Mouse (Mus musculus) CH12F3 (cell line): ENCODE measurements around the gene Dennd1a.

ENCODE experiments used
- in situ Hi-C: fragments of 300-500 bp; cut with MboI; formaldehyde crosslinking; loops from 2 replicates; pipeline ENCODE4 v1.14.3; 2020; ENCODE audit warnings: low sequenced_read_pairs

Gene Dennd1a

DNA sequence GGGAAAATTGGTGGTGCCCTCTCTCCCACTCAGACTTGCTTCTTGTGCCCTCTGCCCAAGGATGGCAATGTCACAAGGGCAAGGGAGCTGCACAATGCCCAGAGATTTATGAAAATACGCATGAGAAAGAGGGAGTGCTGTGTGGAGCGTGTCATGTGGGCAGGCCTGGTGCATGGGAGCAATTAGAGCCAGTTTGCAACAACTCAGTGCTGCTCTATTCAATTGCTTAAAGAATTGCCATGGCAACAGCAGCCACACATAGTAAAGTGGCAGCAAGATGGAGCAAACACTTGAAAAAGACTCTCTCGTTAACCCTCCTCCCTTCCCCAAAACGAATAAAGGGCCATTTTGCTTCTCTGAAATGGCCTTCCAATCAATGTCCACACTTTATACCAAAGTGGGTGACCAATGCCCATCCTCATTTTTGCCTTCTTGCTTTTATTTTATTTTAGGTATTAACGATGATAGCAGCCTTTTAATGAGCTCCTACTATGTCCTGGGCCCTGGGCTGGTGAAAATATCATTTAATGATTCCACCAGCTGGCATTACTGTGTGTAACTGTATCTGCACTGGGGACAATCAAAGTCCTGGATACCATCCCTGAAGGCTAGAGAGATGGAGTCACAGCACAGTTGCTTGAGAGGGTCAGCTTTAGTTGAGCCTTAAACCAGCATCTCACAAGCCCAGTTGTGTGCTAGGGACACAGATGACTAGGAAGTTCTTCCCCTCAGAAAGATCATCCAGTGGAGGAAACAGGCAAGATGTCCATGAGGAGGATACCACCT, 378.3 kb downstream of the Dennd1a start:
- in situ Hi-C loops = no loop called here

DNA sequence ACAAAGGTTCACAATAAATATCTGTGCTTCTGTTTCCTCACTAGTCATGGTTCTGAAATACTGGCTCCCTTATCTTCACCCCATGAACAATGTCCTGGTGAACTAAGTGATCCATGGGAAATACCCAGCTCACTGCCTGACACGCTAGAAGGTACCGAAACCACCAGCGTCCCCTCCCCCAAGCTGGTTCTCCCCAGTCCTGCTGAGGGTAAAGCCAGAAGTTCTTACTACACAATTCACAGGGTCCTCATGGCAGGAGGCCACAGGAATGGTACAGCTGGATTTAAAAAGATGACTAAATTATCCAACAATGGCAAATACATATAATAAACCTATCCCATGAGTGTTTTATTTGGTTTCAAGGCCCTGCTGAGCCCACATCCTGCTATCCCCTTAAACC, 378.9 kb downstream of the Dennd1a start:
- in situ Hi-C loops = no loop called here

DNA sequence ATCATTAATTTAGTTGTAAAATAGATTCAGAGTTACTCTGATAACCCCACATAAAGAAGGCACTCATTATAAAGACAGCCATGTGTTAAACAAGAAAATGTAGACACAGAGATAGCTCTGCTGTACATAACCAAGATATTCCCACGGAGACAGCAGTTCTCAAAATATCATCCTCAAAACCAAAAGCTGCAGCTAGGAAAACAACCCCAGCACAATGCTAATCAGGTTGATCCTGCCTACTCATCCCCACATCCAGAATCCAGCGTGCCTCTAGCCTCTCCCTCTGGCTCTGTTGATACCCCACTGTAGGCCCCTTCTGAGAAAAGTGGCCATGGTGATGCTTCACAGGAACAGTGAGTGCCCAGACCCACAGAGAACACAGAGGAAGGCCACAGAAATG, 380.9 kb downstream of the Dennd1a start:
- in situ Hi-C loops = no loop called here

DNA sequence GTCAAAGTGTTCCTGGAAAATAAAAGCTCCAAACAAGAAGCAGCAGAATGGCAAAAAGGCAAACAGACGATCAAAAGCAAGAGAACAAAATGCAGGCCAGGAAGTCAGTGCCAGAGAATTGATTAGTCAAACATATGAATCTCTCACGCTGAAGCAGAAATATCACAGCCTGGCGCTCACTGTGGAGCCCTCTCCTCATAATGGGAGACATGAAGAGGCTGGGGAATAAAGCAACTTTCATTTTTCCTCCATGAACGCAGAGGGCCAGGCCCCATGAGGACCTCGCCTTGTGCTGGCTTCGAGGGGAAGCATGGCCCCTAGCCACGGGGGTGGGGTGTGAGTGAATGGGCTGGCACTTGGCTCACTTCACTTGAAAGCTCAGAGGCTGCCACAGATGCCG, 383.9 kb downstream of the Dennd1a start:
- in situ Hi-C loops = no loop called here

DNA sequence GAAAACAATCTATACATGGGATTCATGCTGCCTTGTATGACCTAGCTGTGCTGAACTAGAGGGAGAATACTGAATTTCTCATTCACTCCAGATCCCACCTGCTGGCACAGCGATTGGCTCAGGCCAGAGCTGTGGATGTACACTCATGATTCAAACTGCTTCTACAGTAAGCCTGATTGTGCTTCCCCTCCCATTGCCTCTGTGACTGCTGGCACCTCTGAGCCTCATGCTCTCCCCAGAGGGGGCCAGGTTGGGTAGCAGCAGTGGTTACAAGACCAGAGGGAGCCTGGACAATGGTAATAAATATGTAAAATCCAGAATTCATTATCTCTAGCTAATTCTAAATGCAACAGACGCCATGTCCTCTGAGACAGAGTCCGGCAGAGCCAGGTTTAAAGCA, 404.0 kb downstream of the Dennd1a start:
- in situ Hi-C loops = no loop called here

DNA sequence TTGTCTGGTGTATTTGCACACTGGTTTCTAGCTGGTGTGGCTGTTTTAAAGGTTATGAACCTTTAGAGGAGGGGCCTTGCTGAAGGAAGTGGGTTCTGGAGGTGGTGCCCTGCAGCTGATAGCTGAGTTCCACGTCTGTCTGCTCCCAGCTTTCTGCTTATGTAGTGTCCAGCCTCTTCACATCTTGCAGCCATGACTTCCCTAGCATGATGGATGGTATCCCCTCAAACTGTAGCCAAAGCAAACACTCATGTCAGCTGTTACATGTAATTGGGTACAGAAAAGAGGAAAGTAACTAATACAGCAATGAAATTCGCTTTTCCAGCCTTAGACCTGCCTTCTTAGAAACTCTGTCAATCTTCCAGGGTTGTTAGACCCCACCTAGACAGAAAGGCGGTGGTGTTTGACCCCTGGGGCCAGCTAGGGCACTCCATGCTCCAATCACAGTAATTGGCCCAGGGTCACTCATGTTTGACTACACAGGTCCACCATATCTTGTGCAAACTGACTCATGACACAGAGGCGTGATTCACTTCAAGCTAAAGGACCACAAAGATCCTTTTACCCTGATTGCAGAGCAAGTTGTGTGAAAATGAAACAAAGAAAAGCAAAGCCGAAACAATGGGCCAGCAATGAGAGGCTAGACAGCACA, 405.8 kb downstream of the Dennd1a start:
- in situ Hi-C loops = no loop called here

DNA sequence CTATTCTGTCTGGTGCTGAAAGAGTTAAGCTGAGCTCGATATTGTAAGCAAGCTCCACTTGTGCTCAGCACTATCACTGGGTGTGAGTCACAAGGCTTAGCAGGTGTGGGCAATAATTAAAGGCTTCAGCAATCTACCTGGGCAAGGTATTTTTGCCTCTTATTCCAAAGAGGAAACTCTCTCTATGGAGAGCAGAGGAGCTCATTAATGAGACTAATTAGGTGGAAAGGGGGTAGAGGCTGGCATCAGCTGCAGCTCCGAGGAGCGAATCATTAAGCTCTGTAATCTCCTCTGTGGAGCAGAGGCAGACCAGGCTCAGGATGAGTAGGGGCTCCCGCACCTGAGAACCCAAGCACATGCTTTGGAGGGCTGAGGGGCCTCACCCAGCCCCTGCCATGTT, 407.5 kb downstream of the Dennd1a start:
- in situ Hi-C loops = no loop called here

DNA sequence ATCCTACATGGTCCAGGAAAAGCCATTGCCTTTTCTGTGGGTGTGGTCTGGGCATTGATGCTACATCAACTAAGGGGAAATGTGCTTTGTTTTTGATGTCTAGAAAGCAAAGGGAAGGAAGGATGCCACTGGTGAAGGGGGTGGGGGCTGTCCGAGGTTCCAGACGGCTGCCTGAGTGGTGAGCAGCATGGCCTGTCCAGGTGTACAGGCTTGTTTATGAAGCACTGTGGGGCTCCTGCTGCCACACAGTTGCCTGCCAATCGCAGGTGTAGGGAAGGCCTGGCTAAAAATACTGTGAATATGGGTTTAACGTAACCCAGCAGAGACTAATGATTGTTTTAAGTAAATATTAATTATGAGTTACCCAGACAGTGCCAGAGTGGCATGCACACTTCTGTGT, 414.4 kb downstream of the Dennd1a start:
- in situ Hi-C loops = no loop called here

DNA sequence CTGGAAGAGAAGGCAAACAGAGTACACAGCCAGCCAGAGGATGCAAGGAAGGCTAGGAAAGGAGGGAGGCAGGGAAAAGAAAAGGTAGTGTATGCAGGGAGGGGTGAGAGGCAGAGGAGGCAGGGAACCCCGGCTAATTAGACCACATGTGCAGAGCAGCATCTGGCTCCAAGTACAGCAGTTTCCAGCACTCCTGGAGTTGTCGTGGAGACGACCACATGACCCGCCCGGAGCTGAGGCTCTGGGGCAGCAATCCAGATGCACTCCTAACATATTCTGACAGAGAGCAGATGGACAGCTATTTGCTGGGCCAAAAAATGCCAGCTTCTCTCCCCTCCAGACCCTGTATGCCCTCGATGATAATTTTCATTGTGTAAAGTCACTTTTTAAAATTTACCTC, 417.6 kb downstream of the Dennd1a start:
- in situ Hi-C loops = no loop called here

DNA sequence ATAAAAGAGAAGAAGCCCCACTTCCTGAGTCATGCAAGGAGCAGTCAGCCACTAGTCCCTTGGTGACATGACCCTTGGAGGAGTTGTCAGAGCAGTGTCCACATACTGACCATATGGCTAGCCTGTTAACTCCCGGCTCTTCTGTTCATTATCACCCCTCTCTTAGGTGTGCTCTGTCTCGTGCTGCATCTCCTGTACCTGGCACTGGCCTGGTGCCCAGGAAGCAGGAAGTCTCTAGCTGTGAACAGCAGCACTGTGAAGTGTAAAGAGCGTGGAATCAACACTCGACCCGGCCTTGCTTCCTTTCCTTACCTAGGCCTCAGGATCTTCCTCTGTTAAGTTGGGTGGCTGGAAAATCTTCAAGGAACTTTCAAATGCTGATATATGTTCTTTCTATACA, 419.8 kb downstream of the Dennd1a start:
- in situ Hi-C loops = no loop called here

DNA sequence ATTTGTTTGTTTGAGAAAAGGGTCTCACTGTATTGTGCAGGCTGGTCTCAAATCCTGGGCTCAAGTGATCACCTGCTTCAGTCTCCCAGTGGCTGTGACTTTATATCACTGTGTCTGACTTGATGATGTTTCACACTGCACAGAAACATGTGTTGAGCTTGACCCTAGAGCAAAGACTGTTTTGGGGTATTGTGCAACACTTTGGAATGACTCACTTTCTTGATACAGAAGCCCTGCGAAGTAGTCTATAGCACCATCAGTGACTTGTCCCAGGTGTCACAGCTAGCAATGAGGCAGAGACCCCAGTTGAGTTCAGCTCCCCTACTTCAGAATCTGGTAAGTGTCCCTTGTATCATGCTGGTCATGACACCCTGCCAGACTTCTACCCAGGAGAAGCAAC, 429.7 kb downstream of the Dennd1a start:
- in situ Hi-C loops = no loop called here

DNA sequence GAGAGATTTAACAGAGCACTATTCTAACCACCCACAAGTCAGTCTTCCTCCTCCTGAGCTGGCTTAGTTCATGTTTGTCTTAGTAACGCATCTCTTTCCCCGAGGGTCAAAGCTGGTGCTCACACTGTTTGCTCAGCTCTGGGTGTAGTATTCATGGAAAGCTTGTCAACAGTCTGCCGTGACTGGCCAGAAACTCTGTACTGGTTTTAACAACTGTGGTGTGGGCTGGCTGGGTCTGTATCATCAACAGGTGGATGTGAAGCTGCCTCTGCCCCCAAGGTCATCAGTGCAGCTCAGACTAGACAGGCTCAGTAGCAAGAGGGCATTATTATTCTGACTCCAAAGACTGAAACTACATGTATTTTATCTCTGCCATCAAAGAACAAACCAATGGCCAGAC, 430.2 kb downstream of the Dennd1a start:
- in situ Hi-C loops = no loop called here

DNA sequence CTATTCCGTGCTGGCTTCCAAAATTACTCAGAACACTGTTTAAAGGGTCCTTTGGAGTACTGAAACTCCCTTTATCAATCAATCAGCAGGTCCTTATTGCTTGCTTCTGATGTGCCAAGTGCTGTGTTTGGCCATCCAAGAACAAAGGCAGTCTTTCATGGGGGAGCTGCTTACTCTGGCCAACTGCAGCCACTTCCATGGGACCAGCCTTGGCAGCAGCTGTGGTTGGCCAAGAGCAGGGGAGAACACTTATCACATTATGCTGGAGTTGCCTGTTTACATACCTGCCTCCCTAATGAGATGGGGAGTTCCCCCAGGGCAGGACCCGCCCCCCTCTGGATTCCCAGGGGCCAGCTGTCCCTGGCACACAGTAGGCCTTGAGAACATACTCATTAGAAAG, 432.0 kb downstream of the Dennd1a start:
- in situ Hi-C loops = no loop called here

DNA sequence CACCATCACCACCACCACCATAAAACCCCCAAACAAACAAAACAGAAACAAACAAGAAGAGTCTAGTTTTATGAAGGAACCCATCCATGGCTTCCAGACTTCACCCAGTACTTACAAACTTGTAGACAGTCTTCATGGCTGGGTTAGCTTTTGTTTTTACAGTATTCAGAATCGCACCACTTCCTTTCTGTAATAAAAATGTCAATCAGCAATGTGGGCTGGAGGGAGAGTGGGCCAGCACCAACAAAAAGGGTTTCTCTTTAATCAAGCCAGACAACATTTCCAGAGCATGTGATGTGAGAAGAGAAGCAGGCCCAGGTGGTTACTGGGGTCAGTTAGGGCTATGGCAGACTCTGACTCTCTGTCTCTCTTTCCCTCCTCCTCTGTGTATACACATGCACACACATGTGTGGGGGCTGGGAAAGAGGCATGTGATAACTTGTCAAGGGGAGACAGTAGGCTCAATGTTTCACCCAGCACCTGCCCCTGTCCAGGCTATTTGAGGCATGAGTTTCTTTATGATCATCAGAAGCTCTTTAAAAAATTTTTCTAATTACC, 433.2 kb downstream of the Dennd1a start:
- in situ Hi-C loops = no loop called here

DNA sequence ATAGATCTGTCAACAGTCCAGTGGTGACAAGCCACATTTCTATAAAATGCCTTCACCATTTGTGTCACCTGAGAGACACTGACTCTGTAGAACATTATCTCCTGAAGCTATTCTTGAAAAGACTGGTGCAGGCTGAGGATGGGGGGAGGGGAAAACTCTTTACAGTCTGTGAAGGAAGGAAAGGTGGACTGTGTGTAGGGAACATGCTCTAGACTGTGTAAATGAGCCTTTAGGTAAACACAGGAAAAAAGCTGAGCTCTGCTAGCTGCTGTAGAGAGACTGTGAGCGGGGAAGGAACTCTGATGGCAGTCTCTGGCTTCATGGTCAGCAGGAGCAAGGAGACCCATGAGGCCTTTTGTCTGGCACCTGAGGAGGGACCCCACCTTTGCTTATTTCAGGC, 436.6 kb downstream of the Dennd1a start:
- in situ Hi-C loops = no loop called here

DNA sequence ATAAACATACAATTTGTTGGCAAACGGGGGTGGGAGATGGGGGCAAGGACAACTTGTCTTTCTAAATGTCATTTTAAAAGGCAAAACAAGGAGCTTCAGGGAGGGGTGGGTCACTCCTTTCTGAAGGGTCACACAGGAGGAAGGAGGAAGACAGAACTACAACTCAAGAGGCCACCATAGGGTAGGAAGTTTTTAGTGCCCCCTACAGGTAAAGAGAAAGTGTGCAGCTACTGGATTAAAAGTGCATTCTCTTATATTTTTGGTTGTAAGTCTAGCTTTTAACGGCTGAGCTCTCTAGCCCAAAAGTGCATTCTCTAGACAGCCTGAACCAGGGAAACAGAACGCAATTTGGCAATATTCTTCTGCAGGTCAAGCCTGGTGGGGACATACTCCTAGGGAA, 437.8 kb downstream of the Dennd1a start:
- in situ Hi-C loops = no loop called here

DNA sequence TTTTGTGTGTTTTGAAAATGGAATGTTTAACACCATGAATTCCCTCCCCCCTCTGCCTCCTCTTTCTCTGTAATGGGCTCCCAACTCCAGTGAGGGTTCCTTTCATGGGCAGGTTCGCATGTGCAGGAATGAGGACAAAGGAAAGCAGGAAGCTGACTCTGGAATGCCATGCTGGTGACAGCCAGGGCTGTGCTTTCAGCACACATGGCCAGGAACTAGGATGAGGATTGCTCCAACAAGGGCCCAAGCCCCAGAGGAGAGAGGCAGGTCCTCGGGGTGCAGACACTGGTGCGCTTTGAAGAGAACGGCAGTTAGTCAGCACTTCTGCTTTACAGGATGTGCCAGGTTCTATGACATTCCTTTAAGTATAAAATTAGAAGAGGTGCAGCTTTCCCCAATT, 444.5 kb downstream of the Dennd1a start:
- in situ Hi-C loops = no loop called here

DNA sequence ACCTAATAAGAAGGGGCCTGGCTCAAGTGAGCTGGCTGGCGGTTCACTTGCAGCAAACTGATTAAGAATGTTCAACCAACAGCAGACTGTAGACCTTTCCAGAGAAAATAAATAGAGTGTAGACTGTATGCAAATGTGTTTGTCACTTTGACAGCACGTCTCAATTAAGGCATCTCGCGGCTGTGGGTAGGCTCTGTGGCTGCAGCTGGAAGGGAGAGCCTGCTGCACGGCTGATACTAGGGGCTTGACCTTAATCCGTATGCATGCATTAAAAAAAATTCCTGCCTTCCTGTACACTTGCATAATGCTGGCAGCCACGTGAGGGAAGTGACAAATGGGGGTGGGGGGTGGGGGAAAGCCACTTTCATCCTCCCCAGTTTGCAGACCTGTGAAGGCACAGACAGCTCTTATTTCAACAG, 445.0 kb downstream of the Dennd1a start:
- in situ Hi-C loops = no loop called here

DNA sequence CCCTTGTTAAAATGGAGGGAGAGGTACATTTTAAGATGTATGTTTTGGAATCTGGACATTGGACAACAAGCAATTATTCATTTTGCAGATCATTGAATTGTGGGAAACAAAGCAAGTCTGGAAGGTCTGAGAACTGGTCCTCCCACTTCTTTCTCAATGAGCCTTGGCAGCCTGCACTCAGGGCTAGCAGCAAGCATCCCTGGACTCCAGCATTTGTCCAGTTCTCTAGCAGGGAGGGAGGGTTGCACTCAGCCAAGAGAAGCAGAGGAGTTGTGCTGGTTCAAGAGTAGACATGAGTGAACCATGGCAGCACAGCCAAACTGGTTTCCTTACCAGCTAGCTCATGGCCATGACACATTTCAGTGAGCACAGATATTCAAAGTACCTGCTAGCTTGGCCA, 447.3 kb downstream of the Dennd1a start:
- in situ Hi-C loops = no loop called here

DNA sequence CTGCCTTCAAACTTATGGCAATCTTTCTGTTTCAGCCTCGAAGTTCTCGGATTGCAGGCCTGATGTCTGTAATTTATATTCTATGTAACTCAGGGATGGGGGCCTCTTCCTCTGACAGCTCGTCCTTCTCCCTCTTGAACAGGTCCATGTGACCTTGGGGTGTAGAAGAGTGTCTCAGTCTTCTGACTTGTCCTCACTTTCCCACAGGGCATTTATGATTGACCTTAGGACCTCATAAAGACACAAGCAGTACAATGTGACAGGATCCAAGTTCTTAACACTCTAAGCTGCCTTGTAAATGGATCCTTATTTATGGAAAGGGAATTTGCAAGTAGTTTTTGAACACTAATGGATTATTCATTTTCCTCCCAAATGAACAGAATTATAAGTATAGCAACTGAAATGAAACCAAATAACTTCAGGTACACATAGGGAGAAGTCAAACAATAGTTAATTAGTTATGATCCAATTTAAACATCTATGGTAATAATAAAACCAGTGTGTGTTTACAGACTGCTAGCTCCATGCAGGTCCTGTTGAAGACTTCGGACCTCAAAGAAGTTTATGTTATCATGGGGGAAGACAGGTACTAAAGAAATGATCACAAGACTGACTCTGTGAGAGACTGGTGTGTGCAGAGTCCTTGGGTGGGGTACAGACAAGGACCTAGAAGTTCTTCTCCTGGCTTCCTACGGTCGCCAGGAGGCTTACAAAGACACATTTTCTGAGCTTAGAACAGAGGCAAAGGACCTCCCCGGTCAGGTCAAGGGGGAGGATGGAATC, 448.8 kb downstream of the Dennd1a start:
- in situ Hi-C loops = no loop called here

DNA sequence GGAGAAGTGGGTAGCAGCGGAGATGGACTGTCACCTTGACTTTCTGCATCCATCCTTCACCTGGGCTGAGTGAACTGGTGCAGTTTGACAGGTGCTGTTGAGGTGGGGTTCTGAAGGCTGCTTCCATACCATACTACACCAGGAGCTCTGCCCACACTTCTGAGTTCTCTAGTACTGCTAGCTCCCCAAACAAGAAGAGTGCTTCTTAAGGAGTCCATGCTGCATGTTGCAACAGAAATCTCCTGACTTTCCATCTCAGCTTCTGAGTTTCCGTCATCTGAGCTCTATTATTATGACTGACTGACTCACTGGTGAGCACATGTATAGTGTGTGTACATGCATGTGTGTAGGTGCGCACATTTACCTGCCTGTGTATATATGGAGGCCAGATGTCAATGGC, 449.6 kb downstream of the Dennd1a start:
- in situ Hi-C loops = no loop called here

DNA sequence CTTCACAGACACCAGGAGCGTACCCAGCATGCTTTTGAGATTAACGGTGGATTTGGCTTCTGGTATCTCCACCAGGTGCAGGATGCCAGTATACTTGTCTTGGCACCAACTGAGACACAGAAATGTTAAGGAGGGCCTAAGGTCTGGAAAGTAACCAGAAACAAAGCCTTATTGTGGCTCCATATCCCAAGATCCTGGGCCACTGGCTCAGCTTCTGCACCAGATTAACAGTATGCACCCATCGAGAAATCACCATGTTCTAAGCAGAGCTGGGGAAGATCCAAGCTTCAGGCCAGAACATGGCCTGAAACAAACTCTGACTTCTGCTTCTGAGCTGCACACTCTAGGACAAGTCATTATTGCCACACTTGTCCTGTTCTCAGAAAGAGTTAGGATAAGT, 450.3 kb downstream of the Dennd1a start:
- in situ Hi-C loops = no loop called here
